Mouse (Mus musculus): ENCODE measurements around the gene Lgr4.

DNA sequence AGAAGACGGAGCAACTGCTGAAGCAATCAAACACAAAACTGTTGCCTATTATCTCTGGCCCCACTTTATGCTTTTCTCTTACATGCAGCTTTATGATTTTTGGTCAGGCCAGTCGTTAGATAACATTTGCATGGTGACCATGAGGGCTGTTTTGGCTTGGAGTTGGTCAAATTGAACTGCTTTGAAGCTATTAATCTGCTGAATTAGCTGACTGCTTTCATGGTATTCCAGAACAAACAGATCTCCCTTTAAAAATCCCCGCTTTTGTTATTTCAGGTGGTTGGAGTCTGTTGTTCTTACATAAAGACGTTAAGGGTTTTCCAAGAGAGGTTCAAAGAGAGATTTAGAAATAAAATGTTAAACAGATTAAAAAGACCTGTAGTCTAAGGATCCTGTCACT is 141.0 kb downstream of the Lgr4 start:
- TF ChIP-seq EP300 (IDR thresholded peaks at IDR 0.05; ENCODE audit: low read depth) (no peak), CTCF (IDR thresholded peaks at IDR 0.05; ENCODE audit: low read depth) (no peak)

All from heart, postnatal 0 days (tissue).